Mouse (Mus musculus) cerebellum, postnatal 10 days (tissue): ENCODE measurements around the gene Sparcl1.

ENCODE experiments used
- DNase-seq, 2 experiments: peaks; one replicate each; pipeline ENCODE4 v3.0.0; 2021; ENCODE audit warnings: mixed read lengths in 2 of 2

Gene Sparcl1

GRCm38 (mm10) chr5:104061936-104062772 is 51.4 kb downstream of the Sparcl1 start:
- peak in 1 of 2 experiments; percentile 22 for DNase-seq

GRCm38 (mm10) chr5:104060429-104060828 is 53.1 kb downstream of the Sparcl1 start:
- no peak for DNase-seq

- DNase-seq = no peak
These were observed 53.9 kb downstream of the Sparcl1 start for GRCm38 (mm10) chr5:104059628-104060027.

GRCm38 (mm10) chr5:104058021-104058420 is 55.5 kb downstream of the Sparcl1 start:
- peak; percentile 56 to 58 for DNase-seq

GRCm38 (mm10) chr5:104056295-104056694 is 57.2 kb downstream of the Sparcl1 start:
- DNase-seq = no peak

- DNase-seq = no peak
These were observed 57.7 kb downstream of the Sparcl1 start for GRCm38 (mm10) chr5:104055816-104056215.

GRCm38 (mm10) chr5:104054938-104055337 is 58.6 kb downstream of the Sparcl1 start:
- no peak for DNase-seq

GRCm38 (mm10) chr5:104052956-104053355 is 60.6 kb downstream of the Sparcl1 start:
- peak; percentile 42 to 46 for DNase-seq

GRCm38 (mm10) chr5:104048139-104048538 is 65.4 kb downstream of the Sparcl1 start:
- DNase-seq = no peak

GRCm38 (mm10) chr5:104047200-104048105 is 66.1 kb downstream of the Sparcl1 start:
- peak in 1 of 2 experiments; percentile 12 for DNase-seq

- DNase-seq = peak; percentile 96 to 99
These were observed 67.0 kb downstream of the Sparcl1 start, which contains the start of gene Nudt9 for GRCm38 (mm10) chr5:104046256-104047199. Nudt9 (plus strand) TSS chr5:104046306.

GRCm38 (mm10) chr5:104043704-104044103 is 69.8 kb downstream of the Sparcl1 start:
- DNase-seq = no peak

- DNase-seq = peak; percentile 39 to 57
These were observed 70.6 kb downstream of the Sparcl1 start for GRCm38 (mm10) chr5:104042906-104043305.

GRCm38 (mm10) chr5:104039154-104039932 is 74.2 kb downstream of the Sparcl1 start:
- peak; percentile 66 to 67 for DNase-seq

GRCm38 (mm10) chr5:104036686-104037085 is 76.8 kb downstream of the Sparcl1 start:
- no peak for DNase-seq

- no peak for DNase-seq
These were observed 77.7 kb downstream of the Sparcl1 start for GRCm38 (mm10) chr5:104035824-104036223.

- DNase-seq = no peak
These were observed 78.5 kb downstream of the Sparcl1 start for GRCm38 (mm10) chr5:104035066-104035465.

GRCm38 (mm10) chr5:104032434-104033097 is 81.0 kb downstream of the Sparcl1 start:
- no peak for DNase-seq
